Mouse (Mus musculus): ENCODE data around the gene Npas2. TPM values are rescaled to one million over a fixed set of nuclear protein-coding genes. Genes with fewer than 3 reads are reported as not detected.
A peak's percentile ranks its signal among the peaks of the same experiment; 100 is the strongest.

Gene Npas2
- polyA plus RNA-seq, 1 experiment = 4.5 TPM

- Histone ChIP-seq H3K4me1 (ENCODE audit: control insufficient read depth, insufficient read depth, low read length) (no peaks in the 10 kb centered on the region), H3K27me3 (replicated peaks; ENCODE audit: control insufficient read depth, insufficient read depth, low read length) (no peaks in the 10 kb centered on the region), H3K4me3 (ENCODE audit: insufficient read depth, low read depth, low read length) (no peak overlapping the region), H3K36me3 (ENCODE audit: control insufficient read depth, insufficient read depth, low read length) (no peaks in the 10 kb centered on the region), H3K27ac (ENCODE audit: insufficient read depth, low read depth, low read length) (no peak overlapping the region)
- no peak for DNase-seq
- 76% methylated on average over 9 of the region's 9 CpGs for WGBS
- TF ChIP-seq POLR2A (IDR thresholded peaks at IDR 0.05; ENCODE audit: low read depth, low read length) (no peak), CTCF (conservative IDR thresholded peaks at IDR 0.05; ENCODE audit: insufficient read depth, insufficient read length, low read depth, low read length) (no peak)
Observed at GRCm38 (mm10) chr1:39384914-39385313, 191.4 kb downstream of the Npas2 start.

- Histone ChIP-seq H3K4me3 (ENCODE audit: insufficient read depth, low read depth, low read length) (no peak overlapping the region), H3K4me1 (ENCODE audit: control insufficient read depth, insufficient read depth, low read length) (no peaks in the 10 kb centered on the region), H3K27me3 (replicated peaks; ENCODE audit: control insufficient read depth, insufficient read depth, low read length) (no peaks in the 10 kb centered on the region), H3K27ac (ENCODE audit: insufficient read depth, low read depth, low read length) (no peak overlapping the region), H3K36me3 (ENCODE audit: control insufficient read depth, insufficient read depth, low read length) (no peaks in the 10 kb centered on the region)
- 82% methylated on average over 3 of the region's 3 CpGs for WGBS
- no peak for DNase-seq
- TF ChIP-seq CTCF (conservative IDR thresholded peaks at IDR 0.05; ENCODE audit: insufficient read depth, insufficient read length, low read depth, low read length) (no peak), POLR2A (IDR thresholded peaks at IDR 0.05; ENCODE audit: low read depth, low read length) (no peak)
Observed at GRCm38 (mm10) chr1:39386456-39386855, 192.9 kb downstream of the Npas2 start.

- Histone ChIP-seq H3K4me3 (ENCODE audit: insufficient read depth, low read depth, low read length) (no peak overlapping the region), H3K27ac (ENCODE audit: insufficient read depth, low read depth, low read length) (no peak overlapping the region), H3K27me3 (replicated peaks; ENCODE audit: control insufficient read depth, insufficient read depth, low read length) (no peaks in the 10 kb centered on the region), H3K36me3 (ENCODE audit: control insufficient read depth, insufficient read depth, low read length) (no peaks in the 10 kb centered on the region), H3K4me1 (ENCODE audit: control insufficient read depth, insufficient read depth, low read length) (no peaks in the 10 kb centered on the region)
- WGBS = 67% methylated on average over 4 of the region's 4 CpGs
- no peak for TF ChIP-seq POLR2A (IDR thresholded peaks at IDR 0.05; ENCODE audit: low read depth, low read length)
- no peak for TF ChIP-seq CTCF (conservative IDR thresholded peaks at IDR 0.05; ENCODE audit: insufficient read depth, insufficient read length, low read depth, low read length)
- peak; percentile 17 for DNase-seq
Observed at GRCm38 (mm10) chr1:39387497-39387896, 194.0 kb downstream of the Npas2 start.

GRCm38 (mm10) chr1:39388163-39388562 is 194.6 kb downstream of the Npas2 start:
- Histone ChIP-seq H3K4me1 (ENCODE audit: control insufficient read depth, insufficient read depth, low read length) (no peaks in the 10 kb centered on the region), H3K27ac (ENCODE audit: insufficient read depth, low read depth, low read length) (no peak overlapping the region), H3K4me3 (ENCODE audit: insufficient read depth, low read depth, low read length) (no peak overlapping the region), H3K36me3 (ENCODE audit: control insufficient read depth, insufficient read depth, low read length) (no peaks in the 10 kb centered on the region), H3K27me3 (replicated peaks; ENCODE audit: control insufficient read depth, insufficient read depth, low read length) (no peaks in the 10 kb centered on the region)
- WGBS = 88% methylated on average over 2 of the region's 2 CpGs
- DNase-seq = no peak
- TF ChIP-seq POLR2A (IDR thresholded peaks at IDR 0.05; ENCODE audit: low read depth, low read length) (no peak), CTCF (conservative IDR thresholded peaks at IDR 0.05; ENCODE audit: insufficient read depth, insufficient read length, low read depth, low read length) (no peak)

- TF ChIP-seq POLR2A (IDR thresholded peaks at IDR 0.05; ENCODE audit: low read depth, low read length) = no peak
- no peak overlapping the region for H3K27ac ChIP-seq (ENCODE audit: insufficient read depth, low read depth, low read length)
- WGBS = 91% methylated on average over 11 of the region's 11 CpGs
Observed at GRCm38 (mm10) chr1:39389338-39389737, 195.8 kb downstream of the Npas2 start.

GRCm38 (mm10) chr1:39391652-39392051 is 198.1 kb downstream of the Npas2 start:
- Histone ChIP-seq H3K4me1 (ENCODE audit: control insufficient read depth, insufficient read depth, low read length) (no peaks in the 10 kb centered on the region), H3K36me3 (ENCODE audit: control insufficient read depth, insufficient read depth, low read length) (no peaks in the 10 kb centered on the region), H3K4me3 (ENCODE audit: insufficient read depth, low read depth, low read length) (no peak overlapping the region), H3K27ac (ENCODE audit: insufficient read depth, low read depth, low read length) (no peak overlapping the region), H3K27me3 (replicated peaks; ENCODE audit: control insufficient read depth, insufficient read depth, low read length) (no peaks in the 10 kb centered on the region)
- 87% methylated on average over 6 of the region's 6 CpGs for WGBS
- no peak for DNase-seq
- no peak for TF ChIP-seq POLR2A (IDR thresholded peaks at IDR 0.05; ENCODE audit: low read depth, low read length)
- no peak for TF ChIP-seq CTCF (conservative IDR thresholded peaks at IDR 0.05; ENCODE audit: insufficient read depth, insufficient read length, low read depth, low read length)

More at GRCm38 (mm10) chr1:39389338-39389737, 195.8 kb downstream of the Npas2 start:
- no peak for DNase-seq
- H3K27me3 ChIP-seq (replicated peaks; ENCODE audit: control insufficient read depth, insufficient read depth, low read length) = no peaks in the 10 kb centered on the region
- H3K36me3 ChIP-seq (ENCODE audit: control insufficient read depth, insufficient read depth, low read length) = no peaks in the 10 kb centered on the region
- no peak overlapping the region for H3K4me3 ChIP-seq (ENCODE audit: insufficient read depth, low read depth, low read length)
- no peaks in the 10 kb centered on the region for H3K4me1 ChIP-seq (ENCODE audit: control insufficient read depth, insufficient read depth, low read length)

- no peaks in the 10 kb centered on the region for H3K36me3 ChIP-seq (ENCODE audit: control insufficient read depth, insufficient read depth, low read length)
- H3K4me1 ChIP-seq (ENCODE audit: control insufficient read depth, insufficient read depth, low read length) = no peaks in the 10 kb centered on the region
- no peak overlapping the region for H3K4me3 ChIP-seq (ENCODE audit: insufficient read depth, low read depth, low read length)
- no peak overlapping the region for H3K27ac ChIP-seq (ENCODE audit: insufficient read depth, low read depth, low read length)
- peak; percentile 78 for DNase-seq
- WGBS = 67% methylated on average over 3 of the region's 3 CpGs
- no peaks in the 10 kb centered on the region for H3K27me3 ChIP-seq (replicated peaks; ENCODE audit: control insufficient read depth, insufficient read depth, low read length)
- no peak for TF ChIP-seq POLR2A (IDR thresholded peaks at IDR 0.05; ENCODE audit: low read depth, low read length)
- peak; percentile 94 for TF ChIP-seq CTCF (conservative IDR thresholded peaks at IDR 0.05; ENCODE audit: insufficient read depth, insufficient read length, low read depth, low read length)
Observed at GRCm38 (mm10) chr1:39392189-39392588, 198.7 kb downstream of the Npas2 start.

Measured in kidney, adult 2 months (tissue).